Mouse (Mus musculus): Measurements from ENCODE around the gene Ly6g5c. TPM values are rescaled to one million over a fixed set of nuclear protein-coding genes. Genes with fewer than 3 reads are reported as not detected.

Ly6g5c gene
- total RNA-seq, 1 experiment from 2014 or later: not detected

DNA sequence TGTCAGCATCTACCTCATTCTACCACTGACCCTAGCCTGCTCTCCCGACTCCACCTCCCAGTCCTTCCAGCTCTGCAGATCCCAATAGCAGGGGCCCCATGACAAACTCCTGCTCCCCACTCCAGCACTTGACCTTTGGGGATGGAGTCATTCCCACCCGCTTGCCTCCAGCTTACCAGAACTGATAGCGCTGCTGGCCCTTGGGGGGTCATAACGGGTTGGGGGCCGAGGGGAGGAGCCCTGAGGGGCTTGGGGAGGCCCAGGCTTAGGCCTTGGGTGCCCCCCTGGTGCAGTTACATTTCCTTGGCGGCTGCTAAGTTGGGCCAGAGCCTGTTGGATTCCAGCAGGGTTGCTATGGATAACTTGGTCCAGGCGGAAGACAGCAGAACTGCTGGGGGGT, 46.5 kb downstream of the Ly6g5c start:
- ATAC-seq (replicated peaks in 1 of 2; ENCODE audit: insufficient read depth in 1 of 2, low FRiP score in 2 of 2, low TSS enrichment in 1 of 2, low read depth in 1 of 2, poor library complexity in 2 of 2, severe bottlenecking in 2 of 2): no peak

DNA sequence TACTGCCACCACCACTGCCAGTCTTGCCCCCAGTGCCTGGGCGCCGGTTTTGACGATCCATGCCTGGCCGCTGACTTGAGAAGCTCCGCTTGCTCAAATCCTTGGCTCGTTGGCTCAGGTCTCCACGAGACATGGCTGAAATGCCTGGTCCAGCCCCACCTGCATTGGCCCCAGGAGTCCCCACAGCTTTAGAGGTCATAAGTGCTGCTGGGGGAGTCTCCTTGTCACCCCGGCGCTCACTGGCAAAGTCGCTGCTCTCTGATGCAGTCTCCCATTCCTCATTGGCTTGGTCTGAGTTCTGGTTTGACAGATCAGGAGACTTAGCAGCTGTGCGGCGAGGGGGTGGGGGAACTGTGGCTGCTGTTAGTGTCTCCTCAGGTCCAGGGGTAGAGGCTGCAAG, 47.4 kb downstream of the Ly6g5c start:
- ATAC-seq (replicated peaks in 1 of 2; ENCODE audit: insufficient read depth in 1 of 2, low FRiP score in 2 of 2, low TSS enrichment in 1 of 2, low read depth in 1 of 2, poor library complexity in 2 of 2, severe bottlenecking in 2 of 2): no peak

DNA sequence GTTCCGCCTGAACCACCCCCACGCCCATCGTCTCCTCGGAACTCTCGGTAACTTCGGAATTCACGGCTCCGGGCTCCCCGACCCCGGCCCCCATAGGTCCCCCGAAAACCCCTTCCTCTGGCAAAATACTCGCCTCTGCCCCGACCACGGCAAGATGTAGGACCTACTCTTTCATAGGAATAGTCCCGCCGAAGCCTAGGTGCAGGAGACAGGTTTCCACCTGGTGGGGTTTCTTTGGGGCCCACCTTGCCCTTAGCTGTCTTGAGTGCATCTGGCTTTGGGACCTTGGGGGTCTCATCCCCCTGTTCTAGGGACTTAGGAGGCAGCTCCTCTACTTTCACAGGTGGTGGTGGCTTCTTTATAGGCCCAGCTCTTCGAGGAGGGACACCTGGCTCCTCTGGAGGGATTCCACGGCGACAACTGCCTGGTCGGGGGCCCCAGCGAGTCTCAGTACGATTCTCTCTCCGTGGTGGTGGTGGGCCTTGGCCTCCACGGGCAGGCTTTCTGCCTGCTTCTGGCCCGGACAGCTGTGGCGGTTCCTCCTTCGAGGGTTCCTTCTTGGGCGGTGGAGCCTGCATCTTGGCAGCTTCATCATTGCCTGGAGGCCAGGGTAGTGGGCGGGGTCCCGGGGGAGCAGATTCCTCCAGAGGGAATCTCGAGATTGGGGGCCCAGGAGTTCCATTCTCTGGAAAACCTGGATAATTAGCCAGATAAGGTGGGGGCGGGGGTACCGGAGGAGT, 48.6 kb downstream of the Ly6g5c start:
- no peak for ATAC-seq (replicated peaks in 1 of 2; ENCODE audit: insufficient read depth in 1 of 2, low FRiP score in 2 of 2, low TSS enrichment in 1 of 2, low read depth in 1 of 2, poor library complexity in 2 of 2, severe bottlenecking in 2 of 2)

DNA sequence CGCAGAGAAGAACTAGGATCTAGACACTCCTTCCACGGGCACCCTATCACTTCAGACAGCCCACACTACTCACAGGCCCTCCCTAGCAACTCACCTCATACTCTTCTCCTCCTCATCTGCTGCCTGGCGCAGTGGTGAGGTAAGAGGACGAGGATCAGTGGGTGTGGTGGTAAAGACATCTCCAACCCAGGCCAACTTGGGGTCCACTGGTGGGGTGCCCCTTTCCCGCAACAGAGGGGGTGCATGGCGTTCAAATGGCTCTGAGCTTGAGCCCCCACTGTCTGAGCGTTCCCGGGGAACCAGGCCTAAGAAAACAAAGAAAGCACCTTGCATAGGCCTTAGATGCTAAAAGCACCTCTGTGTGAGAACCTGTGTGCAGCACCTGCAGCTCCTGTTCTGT, 49.2 kb downstream of the Ly6g5c start:
- no peak for ATAC-seq (replicated peaks in 1 of 2; ENCODE audit: insufficient read depth in 1 of 2, low FRiP score in 2 of 2, low TSS enrichment in 1 of 2, low read depth in 1 of 2, poor library complexity in 2 of 2, severe bottlenecking in 2 of 2)

DNA sequence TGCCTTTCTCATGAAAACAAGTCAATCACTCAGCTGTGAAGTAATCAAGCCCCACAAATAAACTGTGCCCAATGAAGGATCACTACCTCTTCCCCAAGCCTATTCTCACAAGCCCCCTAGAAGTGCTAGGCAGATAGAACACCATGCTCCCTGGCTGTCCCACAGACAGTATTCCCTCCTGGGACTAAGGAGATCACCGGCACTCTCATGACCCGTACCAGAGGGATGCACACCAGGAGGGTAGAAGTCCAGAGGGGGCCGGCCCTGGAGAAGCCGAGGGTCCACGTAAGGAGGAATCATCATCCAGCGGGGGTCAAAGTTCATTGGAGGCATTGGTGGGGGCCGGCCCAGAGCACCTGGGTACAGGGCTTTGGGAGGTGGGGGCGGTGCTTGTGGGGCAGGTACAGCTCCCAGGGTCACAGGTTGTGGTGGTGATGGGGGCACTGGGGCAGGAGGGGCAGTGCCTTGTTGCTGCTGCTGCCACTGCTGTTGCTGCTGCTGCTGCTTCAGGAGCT, 49.6 kb downstream of the Ly6g5c start:
- no peak for ATAC-seq (replicated peaks in 1 of 2; ENCODE audit: insufficient read depth in 1 of 2, low FRiP score in 2 of 2, low TSS enrichment in 1 of 2, low read depth in 1 of 2, poor library complexity in 2 of 2, severe bottlenecking in 2 of 2)

DNA sequence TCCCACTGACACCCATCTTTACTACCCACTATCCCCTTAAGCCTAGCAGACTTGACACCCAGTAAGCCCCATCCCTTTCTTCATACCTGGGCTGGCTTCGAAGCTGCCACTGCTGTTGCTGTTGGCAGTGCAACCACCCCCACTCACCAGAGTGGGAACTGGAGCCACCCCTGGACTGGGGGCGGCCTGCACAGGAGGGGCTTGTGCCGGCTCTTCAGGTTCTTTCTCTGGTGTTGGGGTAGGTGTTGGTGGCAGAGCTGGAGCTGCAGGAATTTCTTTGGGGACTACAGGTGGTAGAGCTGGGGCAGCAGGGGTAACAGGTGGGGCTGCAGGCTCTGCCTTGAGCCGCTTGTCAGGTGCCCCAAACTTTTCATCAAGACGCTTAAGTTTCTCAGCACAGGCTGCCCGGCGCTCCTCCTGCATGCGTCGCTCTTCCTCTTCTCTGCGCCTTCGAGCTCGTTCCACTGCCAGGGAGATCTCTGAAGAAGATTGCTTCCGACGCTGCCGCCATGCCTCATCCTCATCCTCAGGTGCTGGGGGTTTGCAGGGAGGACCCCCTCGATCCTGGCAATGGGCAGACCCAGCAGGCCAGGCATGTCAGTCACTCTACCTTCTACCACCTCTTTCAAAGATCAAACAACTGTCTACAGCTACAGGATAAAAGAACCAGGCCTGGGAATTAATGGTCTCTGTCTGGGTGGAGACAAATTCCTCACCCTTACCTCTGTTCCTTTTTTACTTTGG, 50.9 kb downstream of the Ly6g5c start:
- no peak for ATAC-seq (replicated peaks in 1 of 2; ENCODE audit: insufficient read depth in 1 of 2, low FRiP score in 2 of 2, low TSS enrichment in 1 of 2, low read depth in 1 of 2, poor library complexity in 2 of 2, severe bottlenecking in 2 of 2)

DNA sequence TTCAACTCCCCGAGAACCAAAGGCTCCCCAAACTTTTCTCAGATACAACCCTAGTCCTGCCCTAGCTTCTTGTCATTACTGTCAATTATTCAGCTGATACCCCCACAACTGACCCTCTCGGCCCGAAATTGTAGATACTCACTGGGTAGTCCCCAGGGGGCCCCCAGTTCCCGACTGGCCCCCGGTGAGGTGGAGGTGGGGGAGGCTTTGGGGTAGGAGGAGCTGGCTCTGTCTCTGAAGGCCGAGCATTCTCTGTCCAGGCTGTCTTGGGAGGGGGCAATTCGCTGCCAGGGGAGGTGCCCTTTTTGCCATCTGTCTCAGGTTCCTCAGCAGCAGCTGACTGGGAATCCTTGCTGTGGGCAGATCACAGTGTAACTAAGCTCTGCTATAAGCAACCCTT, 51.6 kb downstream of the Ly6g5c start:
- ATAC-seq (replicated peaks in 1 of 2; ENCODE audit: insufficient read depth in 1 of 2, low FRiP score in 2 of 2, low TSS enrichment in 1 of 2, low read depth in 1 of 2, poor library complexity in 2 of 2, severe bottlenecking in 2 of 2): no peak

DNA sequence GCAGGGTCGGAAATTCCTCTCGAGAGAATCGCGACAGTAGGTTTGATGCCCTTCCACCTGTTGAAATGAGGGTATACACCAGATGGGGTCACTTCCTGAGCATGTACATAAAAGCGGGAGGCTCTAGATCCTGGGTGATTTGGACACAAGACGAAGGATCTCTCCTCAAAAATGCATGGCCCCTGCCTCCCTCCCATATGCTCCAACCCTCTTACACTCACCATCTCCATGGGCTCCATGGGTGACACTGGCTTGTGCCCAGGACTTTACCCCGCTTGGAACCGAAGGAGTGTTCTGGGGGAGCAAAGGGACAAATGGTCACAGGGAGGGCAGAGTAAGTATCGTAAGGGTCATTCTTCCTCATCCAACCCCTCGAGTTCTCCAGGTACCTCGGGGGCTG, 53.3 kb downstream of the Ly6g5c start:
- ATAC-seq (replicated peaks in 1 of 2; ENCODE audit: insufficient read depth in 1 of 2, low FRiP score in 2 of 2, low TSS enrichment in 1 of 2, low read depth in 1 of 2, poor library complexity in 2 of 2, severe bottlenecking in 2 of 2): no peak

Other genes starting within 250 kb of the Ly6g5c start
- gene Cfb, start 245.8 kb upstream of the Ly6g5c start, total RNA-seq (2017): not detected in 2 replicates
- gene Zbtb12, start 228.8 kb upstream of the Ly6g5c start, total RNA-seq (2017): 11.3 and 15.1 TPM in 2 replicates
- not detected in 2 replicates for gene Gm20547, start 226.2 kb upstream of the Ly6g5c start, total RNA-seq (2017)
- gene C2, start 210.0 kb upstream of the Ly6g5c start, total RNA-seq (2017): 3.3 TPM in 1 of 2 replicates, not detected in the other
- gene Ehmt2, start 209.8 kb upstream of the Ly6g5c start, total RNA-seq (2017): 106 and 109 TPM in 2 replicates
- gene Slc44a4, start 193.8 kb upstream of the Ly6g5c start, total RNA-seq (2017): 0.19 TPM in 1 of 2 replicates, not detected in the other
- 6.9 and 12.1 TPM in 2 replicates for gene Neu1, start 177.0 kb upstream of the Ly6g5c start, total RNA-seq (2017)
- 18.4 and 24.7 TPM in 2 replicates for gene Hspa1b, start 149.0 kb upstream of the Ly6g5c start, total RNA-seq (2017)
- 1.1 TPM in 1 of 2 replicates, not detected in the other for gene Gm20481, start 138.4 kb upstream of the Ly6g5c start, total RNA-seq (2017)
- 16.3 and 22.9 TPM in 2 replicates for gene Hspa1a, start 136.1 kb upstream of the Ly6g5c start, total RNA-seq (2017)
- 0.05 TPM in 1 of 2 replicates, not detected in the other for gene Hspa1l, start 135.6 kb upstream of the Ly6g5c start, total RNA-seq (2017)
- gene Lsm2, start 126.4 kb upstream of the Ly6g5c start, total RNA-seq (2017): 28.5 and 39.0 TPM in 2 replicates
- 228 and 415 TPM in 2 replicates for gene Vars, start 107.3 kb upstream of the Ly6g5c start, total RNA-seq (2017)
- 0.38 and 0.45 TPM in 2 replicates for gene Vwa7, start 91.7 kb upstream of the Ly6g5c start, total RNA-seq (2017)
- gene Sapcd1, start 80.3 kb upstream of the Ly6g5c start, total RNA-seq (2017): 1.7 TPM in 1 of 2 replicates, not detected in the other
- gene Msh5, start 61.5 kb upstream of the Ly6g5c start, total RNA-seq (2017): 3.7 and 7.9 TPM in 2 replicates
- 294 and 299 TPM in 2 replicates for gene Clic1, start 58.3 kb upstream of the Ly6g5c start, total RNA-seq (2017)
- gene Ddah2, start 49.2 kb upstream of the Ly6g5c start, total RNA-seq (2017): 27.4 and 32.3 TPM in 2 replicates
- gene Ly6g6c, start 42.9 kb upstream of the Ly6g5c start, total RNA-seq (2017): not detected in 2 replicates
- gene Mpig6b, start 42.1 kb upstream of the Ly6g5c start, total RNA-seq (2017): not detected in 2 replicates
- not detected in 2 replicates for gene Ly6g6e, start 31.4 kb upstream of the Ly6g5c start, total RNA-seq (2017)
- gene Ly6g6d, start 30.2 kb upstream of the Ly6g5c start, total RNA-seq (2017): not detected in 2 replicates
- gene Ly6g6f, start 22.7 kb upstream of the Ly6g5c start, total RNA-seq (2017): not detected in 2 replicates
- 25.9 and 30.0 TPM in 2 replicates for gene Abhd16a, start 19.0 kb upstream of the Ly6g5c start, total RNA-seq (2017)
- 1.6 TPM in 1 of 2 replicates, not detected in the other for gene Ly6g5b, start 7.1 kb downstream of the Ly6g5c start, total RNA-seq (2017)
- 31.2 and 35.1 TPM in 2 replicates for gene Gpank1, start 13.2 kb downstream of the Ly6g5c start, total RNA-seq (2017)
- 250 and 330 TPM in 2 replicates for gene Csnk2b, start 13.8 kb downstream of the Ly6g5c start, total RNA-seq (2017)
- 6.1 and 6.3 TPM in 2 replicates for gene D17H6S53E, start 18.1 kb downstream of the Ly6g5c start, total RNA-seq (2017)
- 0.38 TPM in 1 of 2 replicates, not detected in the other for gene Apom, start 23.8 kb downstream of the Ly6g5c start, total RNA-seq (2017)
- gene Bag6, start 26.9 kb downstream of the Ly6g5c start, total RNA-seq (2017): 109 and 121 TPM in 2 replicates
- 61.3 and 65.9 TPM in 2 replicates for gene Prrc2a, start 56.6 kb downstream of the Ly6g5c start, total RNA-seq (2017)
- 1.8 TPM in 1 of 2 replicates, not detected in the other for gene Aif1, start 67.8 kb downstream of the Ly6g5c start, total RNA-seq (2017)
- gene Lst1, start 80.2 kb downstream of the Ly6g5c start, total RNA-seq (2017): 85.1 and 145 TPM in 2 replicates
- 31.4 and 64.0 TPM in 2 replicates for gene Ltb, start 86.2 kb downstream of the Ly6g5c start, total RNA-seq (2017)
- 22.3 and 44.4 TPM in 2 replicates for gene Tnf, start 93.7 kb downstream of the Ly6g5c start, total RNA-seq (2017)
- gene Lta, start 97.1 kb downstream of the Ly6g5c start, total RNA-seq (2017): not detected in 2 replicates
- 3.1 TPM in 1 of 2 replicates, not detected in the other for gene Gm16181, start 112.6 kb downstream of the Ly6g5c start, total RNA-seq (2017)
- 3.8 and 5.2 TPM in 2 replicates for gene Atp6v1g2, start 125.4 kb downstream of the Ly6g5c start, total RNA-seq (2017)
- gene Nfkbil1, start 127.5 kb downstream of the Ly6g5c start, total RNA-seq (2017): 4.3 and 15.9 TPM in 2 replicates
- gene Ddx39b, start 133.5 kb downstream of the Ly6g5c start, total RNA-seq (2017): 207 and 226 TPM in 2 replicates
- 627 and 791 TPM in 2 replicates for gene H2-D1, start 154.5 kb downstream of the Ly6g5c start, total RNA-seq (2017)
- 0.25 TPM in 1 of 2 replicates, not detected in the other for gene H2-Q1, start 212.1 kb downstream of the Ly6g5c start, total RNA-seq (2017)
- not detected in 2 replicates for gene H2-Q2, start 234.0 kb downstream of the Ly6g5c start, total RNA-seq (2017)

Data from hematopoietic stem cell, adult 5-6 weeks (primary cell).